Mouse (Mus musculus): Measurements from ENCODE around the gene Nsmce3.

DNA sequence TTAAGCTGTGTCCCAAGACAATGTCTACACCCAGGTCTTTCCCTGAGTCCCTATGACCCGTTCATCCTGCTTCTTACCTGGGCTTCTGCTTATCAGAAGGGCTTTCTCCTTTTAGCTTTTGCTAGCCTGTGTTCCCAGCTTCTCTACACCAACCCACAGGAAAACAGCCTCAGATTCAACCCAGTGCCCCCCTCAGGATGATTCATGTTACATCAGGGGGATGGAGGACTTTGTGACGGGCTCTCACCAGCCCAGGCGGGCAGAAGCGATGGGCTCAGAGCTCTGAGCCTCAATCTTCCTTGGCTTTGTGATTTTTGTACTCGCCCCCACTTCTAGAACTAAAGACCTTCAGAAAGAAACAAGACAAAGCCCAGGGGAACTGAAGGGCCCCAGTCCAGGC, 51.7 kb downstream of the Nsmce3 start:
- no peak for TF ChIP-seq POLR2A (IDR thresholded peaks at IDR 0.05; ENCODE audit: borderline replicate concordance, control insufficient read depth, low read depth, low read length)
- TF ChIP-seq CTCF (IDR thresholded peaks at IDR 0.05; ENCODE audit: control insufficient read depth, insufficient read depth, low read length) = no peak

All from bone marrow, adult 2 months (tissue).